Mouse (Mus musculus): ENCODE data around the gene Nudt17.
"Not testable (repeated sequence)": the region's sequence is repeated elsewhere in the genome, so short reads cannot be mapped to it uniquely, and the experiment has no call there.

The Nudt17 gene

DNA sequence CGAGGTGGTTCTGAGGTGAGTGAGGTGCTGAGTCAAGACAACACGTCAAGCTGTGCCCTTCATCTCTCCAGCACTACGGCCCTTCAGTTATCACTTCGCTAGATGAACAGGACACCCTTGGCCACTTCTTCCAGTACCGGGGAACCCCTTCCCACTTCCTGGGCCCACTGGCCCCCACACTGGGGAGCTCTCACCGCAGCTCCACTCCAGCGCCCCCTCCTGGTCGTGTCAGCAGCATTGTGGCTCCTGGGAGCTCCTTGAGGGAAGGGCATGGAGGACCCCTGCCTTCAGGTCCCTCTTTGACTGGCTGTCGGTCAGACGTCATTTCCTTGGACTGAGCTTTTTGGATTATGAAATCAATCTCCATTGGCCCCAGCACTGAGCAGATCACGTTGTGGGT, 3.6 kb downstream of the Nudt17 start:
- no peak for DNase-seq (ENCODE audit: low spot score in 2 of 2)

DNA sequence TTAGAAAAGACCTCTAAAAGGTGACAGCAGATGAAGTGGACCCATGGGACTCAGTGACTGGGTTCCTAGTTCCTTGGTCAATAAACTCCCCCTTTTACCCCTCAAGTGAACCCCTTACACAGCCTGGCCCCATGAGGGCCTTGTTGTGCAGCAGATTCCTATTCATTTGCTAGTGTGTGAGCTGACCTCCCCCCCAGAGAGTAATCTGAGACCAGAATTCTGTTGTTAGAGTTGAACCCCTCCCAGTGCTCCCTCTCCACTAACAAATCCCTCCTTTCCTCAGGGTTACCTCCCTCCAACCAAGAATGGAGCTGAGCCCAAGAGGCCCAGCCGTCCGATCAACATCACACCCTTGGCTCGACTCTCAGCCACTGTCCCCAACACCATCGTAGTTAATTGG, 7.4 kb downstream of the Nudt17 start:
- no peak for DNase-seq (ENCODE audit: low spot score in 2 of 2)

DNA sequence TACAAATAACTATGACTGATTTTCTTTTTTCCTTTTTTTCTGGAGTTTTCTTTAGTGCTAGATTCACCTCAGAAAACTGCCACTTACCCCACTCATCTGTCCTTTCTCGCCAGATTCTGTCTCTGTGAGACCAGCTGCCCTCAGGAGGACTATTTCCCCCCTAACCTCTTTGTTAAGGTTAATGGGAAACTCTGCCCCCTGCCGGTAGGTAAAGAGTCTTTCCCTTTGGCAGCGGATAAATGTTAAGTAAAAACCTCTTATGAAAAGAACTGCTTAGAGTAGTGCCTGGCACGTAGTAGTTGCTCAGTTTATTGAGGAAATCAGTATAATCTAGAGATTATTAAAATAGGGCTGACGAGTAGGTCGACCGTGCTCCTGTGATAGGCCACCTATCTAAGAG, 8.0 kb downstream of the Nudt17 start:
- DNase-seq (ENCODE audit: low spot score in 2 of 2): no peak

DNA sequence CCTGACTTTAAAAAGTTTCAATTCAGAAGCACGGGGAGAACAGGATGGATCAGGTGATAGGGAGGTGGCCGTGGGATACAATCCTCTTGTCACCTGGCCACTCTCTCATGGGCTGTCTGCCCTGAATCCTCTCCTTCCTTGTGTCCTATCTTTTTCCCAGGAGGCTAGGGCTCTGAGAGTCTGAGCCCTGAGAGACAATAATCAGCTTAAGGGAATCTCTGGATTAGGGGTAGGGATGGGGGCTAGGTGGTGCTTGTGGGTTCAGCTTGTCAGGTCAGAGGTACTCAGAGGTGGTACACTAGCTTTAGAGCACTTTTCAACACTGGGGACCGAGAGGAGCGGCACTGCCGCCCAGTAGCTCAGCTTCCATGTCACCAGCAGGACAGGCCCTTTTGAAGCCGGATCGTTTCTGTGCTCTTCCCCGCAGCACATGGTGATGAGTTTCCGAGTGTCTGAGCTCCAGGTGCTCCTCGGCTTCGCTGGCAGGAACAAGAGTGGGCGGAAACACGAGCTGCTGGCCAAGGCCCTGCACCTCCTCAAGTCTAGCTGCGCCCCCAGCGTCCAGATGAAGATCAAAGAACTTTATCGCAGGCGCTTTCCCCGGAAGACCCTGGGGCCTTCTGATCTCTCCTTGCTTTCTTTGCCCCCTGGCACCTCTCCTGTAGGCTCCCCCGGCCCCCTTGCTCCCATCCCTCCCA, 9.2 kb downstream of the Nudt17 start:
- peak in 1 of 2 experiments; percentile 41 for DNase-seq (ENCODE audit: low spot score in 2 of 2)

DNA sequence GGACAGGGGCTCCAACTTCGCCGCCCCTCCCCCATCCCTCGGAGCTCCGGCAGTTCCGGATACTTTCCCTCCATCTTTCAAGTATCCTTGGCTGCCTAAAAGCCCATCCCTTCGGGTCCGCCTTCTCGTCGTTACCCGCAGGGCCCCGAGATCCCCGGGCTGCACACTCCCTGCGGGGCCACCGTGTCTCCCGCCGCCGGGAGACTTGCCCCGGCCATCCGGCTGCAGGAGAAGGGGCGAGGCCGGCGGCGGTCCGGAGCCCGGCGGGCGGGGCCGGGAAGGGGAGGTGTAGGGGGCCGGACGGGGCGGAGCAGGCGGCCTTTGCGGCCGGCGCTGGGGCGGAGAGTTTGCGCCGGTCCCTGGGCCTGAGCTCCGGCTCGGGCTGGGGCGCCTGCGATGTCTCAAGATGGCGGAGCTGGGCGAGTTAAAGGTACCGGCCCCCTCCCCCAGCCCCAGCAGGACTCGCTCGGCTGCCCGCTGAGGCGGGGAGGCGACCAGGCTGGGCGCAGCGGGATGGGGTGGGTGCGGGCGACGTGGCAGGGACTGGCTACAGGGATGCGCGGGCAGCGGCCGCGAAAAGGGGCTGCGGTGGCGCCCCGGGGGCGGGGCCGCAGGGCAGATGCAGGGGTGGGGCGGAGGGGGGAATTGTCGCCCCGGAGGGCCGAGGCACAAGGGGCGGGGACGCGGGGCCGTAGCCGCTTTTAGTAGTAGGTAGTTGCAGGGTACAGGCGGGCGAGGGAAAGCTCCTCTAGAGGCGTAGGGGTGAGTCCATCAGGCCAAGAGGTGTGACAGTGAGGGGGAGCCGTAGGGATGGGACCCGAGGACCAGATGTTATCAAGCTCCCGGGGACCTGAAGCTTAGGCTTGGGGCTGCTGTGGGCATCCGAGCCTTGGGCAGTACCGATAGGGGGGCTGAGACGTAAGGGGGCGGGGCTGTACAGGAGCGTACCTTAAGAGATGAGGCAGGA, 11.3 kb downstream of the Nudt17 start:
- peak; percentile 45 to 77 for DNase-seq (ENCODE audit: low spot score in 2 of 2)

DNA sequence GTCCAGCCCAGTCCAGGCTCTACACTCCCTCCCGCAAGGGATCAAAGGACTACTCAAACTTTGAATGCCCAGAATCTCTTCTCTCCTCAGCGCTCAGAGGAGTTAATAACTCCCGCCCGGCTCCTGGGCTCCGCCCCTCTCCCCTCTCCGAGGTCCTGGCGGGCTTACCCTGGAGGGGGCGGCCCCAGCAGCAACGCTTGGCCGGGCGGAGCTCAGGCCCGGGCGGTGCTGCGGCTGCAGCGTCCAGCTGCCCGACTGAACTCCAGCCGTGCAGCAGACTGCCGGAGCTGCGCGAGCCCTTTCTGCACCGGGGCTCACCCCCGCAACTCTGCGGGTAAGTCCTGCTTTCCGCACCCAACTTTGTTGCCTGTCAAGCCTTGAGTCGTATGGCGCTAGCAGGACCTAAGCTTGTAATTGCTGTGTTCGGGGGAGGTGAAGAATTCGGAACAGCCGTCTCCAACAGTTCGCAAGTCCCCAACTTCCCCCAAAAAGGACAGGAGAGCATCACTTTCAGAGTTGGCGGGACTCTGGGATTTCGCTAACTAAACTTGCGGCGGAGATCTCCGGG, 12.1 kb downstream of the Nudt17 start, which contains the start of gene Pias3:
Pias3 (plus strand) TSS at position 187 of the 568 bp plus-strand sequence.
- peak in 1 of 2 experiments; percentile 37 for DNase-seq (ENCODE audit: low spot score in 2 of 2)

DNA sequence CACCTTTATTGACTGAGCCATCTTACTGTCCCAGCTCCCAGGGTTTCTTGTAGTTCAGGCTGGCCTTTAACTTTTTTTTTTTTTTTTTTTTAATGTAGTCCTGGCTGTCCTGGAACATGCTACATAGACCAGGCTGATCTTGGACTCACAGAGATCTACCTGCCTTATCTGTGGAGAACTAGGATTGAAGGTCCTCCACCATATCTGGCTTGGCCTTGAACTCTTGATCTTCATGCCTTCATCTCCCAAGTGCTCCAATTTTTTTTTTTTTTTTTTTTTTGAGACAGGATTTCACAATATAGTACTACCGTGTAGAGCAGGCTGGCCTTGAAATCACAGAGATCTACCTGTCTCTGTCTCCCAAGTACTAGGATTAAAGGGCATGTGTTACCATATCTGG, 14.8 kb downstream of the Nudt17 start:
- no peak for DNase-seq (ENCODE audit: low spot score in 2 of 2)

DNA sequence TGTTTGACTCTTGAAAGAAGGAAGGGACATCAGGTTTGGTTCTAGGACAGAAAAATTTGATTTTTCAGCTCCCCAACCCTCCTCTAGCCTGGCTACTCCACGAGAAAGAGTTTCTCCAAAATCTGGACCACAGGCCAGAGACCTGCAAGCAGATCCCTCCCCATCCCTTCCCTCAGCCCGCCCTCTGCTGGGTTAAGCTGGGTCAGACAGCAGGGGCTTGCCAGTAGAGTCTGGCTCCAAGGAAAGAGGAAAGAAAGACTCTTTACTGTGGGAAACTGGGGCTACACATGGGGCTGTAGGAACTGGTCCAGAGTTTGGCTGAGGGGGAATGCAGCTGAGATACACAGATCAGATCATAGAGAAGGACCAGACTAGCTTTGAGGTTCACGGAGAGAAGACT, 15.9 kb downstream of the Nudt17 start:
- no peak for DNase-seq (ENCODE audit: low spot score in 2 of 2)

DNA sequence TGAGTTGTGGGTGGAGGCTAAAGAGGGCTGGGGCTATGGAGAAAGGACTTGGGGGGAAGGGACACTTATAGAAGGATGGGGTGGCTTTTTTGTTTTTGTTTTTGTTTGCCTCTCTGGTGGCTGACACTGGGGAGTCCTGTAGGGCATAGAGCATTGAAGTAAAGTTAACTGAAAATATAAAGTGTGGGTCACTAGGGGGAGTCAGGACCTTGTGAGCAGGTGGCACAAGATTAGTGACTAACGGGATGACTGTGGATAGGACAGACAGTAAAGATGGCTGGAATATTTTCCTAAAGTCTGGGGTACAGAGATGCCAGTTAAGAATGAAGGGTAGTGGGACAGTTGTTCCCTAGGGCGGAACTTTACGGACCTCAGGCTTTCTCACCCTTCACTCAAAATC, 18.1 kb downstream of the Nudt17 start:
- DNase-seq (ENCODE audit: low spot score in 2 of 2): no peak

DNA sequence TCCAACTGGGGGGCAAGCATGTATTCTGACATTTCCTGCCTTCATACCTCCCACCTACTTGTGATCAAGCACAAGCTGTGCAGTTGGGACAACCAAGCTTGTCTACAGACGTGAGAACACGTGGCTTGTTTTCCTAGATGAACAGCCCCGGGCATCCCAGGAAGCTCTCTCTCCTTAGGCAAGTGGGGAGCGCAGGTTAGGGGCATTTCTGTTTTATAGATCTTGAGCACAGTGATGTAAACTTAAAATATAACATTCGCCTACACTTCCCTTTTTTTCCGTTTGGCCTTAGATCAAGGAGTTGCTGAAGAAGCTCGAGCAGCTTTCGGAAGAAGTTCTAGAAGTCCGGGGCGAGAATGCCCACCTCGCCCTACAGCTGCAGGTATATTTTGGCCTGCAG, 19.5 kb downstream of the Nudt17 start:
- no peak for DNase-seq (ENCODE audit: low spot score in 2 of 2)

DNA sequence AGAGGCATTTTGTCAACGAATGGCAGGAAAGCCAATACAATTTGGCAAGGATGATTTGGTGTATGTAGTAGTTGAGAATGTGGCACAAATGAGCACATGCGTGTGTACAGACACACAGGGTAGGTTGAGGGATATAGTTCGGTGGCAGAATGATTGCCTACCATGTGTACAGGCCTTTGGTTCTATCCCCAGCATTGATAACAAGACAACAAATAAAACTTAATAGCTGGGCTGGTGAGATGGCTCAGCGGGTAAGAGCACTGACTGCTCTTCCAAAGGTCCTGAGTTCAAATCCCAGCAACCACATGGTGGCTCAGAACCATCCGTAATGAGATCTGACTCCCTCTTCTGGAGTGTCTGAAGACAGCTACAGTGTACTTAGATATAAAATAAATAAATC, 22.3 kb downstream of the Nudt17 start:
- DNase-seq (ENCODE audit: low spot score in 2 of 2): not testable (repeated sequence)

DNA sequence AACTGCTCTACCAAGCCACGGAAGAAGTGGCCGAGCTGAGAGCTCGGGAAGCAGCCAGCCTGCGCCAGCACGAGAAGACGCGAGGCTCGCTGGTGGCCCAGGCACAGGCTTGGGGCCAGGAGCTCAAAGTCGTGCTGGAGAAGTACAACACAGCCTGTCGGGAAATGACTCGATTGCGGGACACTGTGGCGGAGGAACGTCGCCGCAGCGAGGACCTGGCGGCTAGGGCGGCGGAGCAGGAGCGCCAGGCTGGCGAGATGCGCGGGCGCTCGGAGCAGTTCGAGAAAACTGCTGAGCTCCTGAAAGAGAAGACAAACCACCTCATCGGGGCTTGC, 23.6 kb downstream of the Nudt17 start:
- no peak for DNase-seq (ENCODE audit: low spot score in 2 of 2)

DNA sequence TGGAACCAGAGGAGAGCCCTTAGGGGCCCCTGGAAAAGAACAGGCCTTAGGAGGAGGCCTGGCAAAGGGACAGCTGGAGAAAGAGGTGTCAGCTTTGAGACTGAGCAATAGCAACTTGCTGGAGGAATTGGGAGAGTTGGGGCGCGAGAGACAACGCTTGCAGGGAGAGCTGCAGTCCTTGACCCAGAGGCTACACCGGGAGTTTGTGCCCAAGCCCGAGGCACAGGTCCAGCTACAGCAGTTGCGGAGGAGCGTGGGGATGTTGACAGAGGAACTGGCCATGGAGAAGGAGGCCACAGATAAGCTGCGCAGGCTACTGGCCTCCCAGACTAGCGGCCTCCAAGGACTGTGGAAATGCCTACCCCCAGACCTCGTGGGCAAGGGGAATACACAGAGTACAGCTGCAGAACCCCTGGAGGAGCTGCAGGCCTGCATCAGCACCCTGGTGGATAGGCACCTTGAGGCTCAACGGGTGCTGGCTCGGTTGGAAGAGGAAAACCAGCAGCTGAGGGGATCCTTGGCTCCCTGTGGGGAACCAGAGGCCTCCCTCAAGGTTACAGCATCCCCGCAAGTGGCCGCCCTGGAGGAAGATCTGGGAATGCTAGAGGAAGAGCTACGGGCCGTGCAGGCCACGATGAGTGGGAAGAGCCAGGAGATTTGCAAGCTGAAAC, 24.1 kb downstream of the Nudt17 start:
- DNase-seq (ENCODE audit: low spot score in 2 of 2): no peak

DNA sequence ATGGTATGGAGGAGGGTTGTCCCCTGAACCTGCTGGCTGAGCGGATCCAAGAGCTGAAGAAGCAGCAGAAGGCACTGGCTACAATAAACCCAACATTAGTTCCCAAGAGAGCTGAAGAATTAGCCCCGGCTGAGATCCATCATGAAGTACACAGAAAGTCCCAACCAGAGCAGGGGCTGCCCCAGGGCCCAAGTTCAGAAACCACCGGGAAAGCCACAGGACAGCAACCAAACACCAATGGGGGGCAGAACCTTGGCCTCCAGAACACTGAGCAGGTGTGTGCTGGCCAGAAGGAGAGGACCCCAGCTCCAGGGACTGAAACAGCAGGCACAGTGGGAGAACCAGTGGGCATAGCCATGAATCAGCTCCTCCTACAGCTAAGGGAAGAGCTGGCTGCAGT, 24.9 kb downstream of the Nudt17 start:
- no peak for DNase-seq (ENCODE audit: low spot score in 2 of 2)

DNA sequence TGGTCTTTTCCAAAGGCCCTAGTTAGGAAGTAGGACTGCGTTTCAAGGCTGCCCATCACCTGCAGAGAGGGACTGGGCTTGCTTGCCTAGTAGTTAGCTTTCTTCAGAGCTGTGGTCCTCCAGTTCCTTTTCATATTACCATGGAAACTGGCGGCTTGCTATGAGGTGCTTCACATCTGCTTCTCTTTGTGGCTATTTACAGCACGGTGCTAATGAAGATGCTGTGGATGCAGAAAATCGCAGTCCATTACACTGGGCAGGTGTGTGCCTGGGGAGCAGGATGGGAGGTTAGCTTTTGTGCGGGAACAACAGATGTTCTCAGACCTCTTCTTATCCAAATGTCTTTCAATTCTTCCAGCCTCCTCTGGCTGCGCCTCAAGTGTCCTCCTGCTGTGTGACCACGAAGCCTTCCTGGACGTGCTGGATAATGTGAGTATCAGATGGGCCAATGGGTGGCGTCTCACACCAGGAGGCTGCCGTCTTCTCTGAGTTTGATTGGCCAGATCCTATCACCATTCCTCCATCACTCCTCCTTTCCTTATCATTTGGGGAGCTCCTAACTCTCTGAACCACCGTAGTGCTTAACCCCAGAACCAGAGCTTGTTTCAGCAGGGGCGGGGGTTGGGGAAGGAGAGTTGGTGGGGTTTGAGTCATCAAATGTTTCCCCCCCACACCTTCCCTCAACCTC, 27.9 kb downstream of the Nudt17 start:
- DNase-seq (ENCODE audit: low spot score in 2 of 2): no peak

DNA sequence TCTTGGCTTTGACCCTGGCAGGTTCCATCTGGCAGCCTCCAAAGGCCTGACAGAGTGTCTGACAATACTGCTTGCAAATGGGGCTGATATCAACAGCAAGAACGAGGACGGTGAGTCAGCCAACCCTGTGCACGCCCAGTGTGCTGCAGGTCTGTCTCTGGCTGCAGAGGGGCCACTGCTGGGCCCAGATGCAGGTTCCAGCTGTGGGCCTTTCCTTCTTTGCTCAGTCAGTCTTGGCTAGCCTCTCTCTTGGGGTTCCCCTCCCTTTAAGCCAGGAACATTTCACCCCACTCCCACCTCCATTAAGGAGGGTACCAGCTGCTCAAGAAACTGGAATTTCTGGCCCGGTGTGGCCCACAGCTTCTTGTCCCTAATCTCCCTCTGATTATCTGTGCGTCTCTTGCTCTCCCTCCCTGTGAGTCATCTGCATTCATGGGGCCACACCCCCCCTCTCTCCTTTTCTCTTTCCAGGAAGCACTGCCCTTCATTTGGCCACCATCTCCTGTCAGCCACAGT, 29.1 kb downstream of the Nudt17 start:
- no peak for DNase-seq (ENCODE audit: low spot score in 2 of 2)

DNA sequence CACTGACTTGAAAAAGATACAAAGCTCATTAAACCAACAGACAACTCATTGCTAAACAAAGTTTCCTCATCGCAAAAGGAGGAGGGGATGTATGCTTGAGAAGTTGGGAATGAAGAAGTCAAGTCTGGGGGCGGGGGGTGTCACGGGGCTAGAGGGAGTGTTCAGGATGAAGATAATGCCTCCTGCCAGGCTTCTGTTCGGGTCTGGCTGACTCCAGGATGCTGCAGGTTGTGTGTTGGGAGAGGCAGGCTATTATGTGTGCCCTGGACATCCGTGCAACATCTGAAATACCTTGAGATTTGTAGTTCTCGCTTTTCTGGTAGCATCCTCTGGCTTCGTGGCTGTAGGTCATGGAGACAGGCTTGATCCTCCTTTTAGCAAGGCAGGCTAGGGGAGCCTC, 29.9 kb downstream of the Nudt17 start:
- no peak for DNase-seq (ENCODE audit: low spot score in 2 of 2)

DNA sequence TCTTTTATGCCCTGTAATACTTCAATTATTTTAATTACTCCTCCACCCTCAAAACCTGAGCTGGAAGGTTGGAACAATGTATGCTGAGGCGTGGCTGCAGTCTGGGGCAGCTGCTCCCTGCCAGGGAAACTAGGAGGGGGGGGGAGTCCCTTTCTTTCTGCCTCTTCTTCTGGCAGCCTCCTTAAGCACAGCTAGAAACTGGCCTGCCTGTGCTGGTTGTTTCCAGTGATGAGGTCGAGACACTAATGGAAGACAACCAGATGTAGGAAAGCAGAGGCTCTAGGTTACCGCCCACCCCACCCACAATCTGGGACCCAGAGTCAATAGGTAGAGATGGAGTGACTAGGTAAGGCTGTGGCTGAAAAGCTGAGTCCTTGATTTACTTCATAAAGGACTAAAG, 32.7 kb downstream of the Nudt17 start:
- DNase-seq (ENCODE audit: low spot score in 2 of 2): no peak

DNA sequence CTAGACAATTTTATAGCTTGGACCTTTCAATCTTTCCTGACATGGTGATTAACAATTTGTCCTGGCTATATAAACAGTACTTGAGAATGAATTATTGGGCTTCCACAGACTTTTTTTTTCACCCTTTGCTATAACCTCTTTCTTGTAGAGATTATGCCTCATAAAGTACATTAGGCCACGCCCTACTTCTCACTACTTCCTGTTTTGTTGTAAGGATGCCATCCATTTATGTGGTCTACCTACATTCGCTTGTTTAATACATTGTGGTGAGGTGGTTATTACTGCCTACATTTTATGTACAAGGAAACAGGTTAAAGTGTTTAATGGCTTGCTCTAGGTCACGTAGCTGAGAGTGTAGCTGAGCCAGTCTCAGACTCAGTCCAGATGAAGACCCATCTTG, 33.2 kb downstream of the Nudt17 start:
- no peak for DNase-seq (ENCODE audit: low spot score in 2 of 2)

DNA sequence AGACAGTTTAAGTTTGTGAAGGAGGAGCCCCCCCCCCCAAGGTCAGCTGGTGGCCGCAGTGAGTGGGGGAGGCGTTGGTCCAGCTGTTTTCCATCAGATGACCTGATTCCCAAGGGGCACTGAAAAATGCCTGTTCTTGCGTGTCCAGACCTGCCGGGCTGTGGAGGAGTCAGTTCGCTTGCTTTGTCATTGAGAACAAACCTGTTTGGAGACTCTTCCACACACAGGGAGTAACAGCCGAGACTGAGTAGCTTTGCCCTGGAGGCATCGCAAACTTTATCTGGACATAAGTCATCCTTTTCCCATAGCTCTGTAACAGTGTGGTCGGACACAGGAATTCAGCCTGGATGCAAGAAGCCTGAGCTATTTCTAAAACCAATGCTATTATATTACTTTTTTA, 33.9 kb downstream of the Nudt17 start:
- DNase-seq (ENCODE audit: low spot score in 2 of 2): no peak

DNA sequence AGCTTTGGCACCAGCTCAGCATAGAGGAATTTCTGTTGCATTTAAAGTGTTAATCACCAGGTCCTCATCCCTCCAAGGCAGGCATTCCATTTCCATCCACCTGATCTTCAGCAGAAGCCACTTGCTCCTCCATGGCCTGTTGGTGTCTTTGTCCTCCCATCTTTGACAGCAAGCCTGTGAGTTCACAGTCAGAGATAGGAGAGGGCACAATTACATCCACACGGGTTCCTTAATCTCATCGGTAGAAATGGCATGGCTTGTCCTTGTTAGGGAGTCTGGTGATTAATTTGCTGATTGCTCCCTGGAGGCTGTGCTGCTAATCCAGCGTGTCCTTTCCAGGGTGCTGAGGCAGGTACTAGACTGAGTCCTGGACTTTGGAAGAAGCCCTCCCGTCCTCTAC, 34.8 kb downstream of the Nudt17 start:
- DNase-seq (ENCODE audit: low spot score in 2 of 2): no peak
